Mouse (Mus musculus) kidney, adult 2 months (tissue): Measurements from ENCODE around the gene Dgat2.

Experiments
- CTCF ChIP-seq: fragments of 200-500 bp; conservative IDR thresholded peaks from 2 replicates; pipeline ENCODE4 v1.5.1; 2011; ENCODE audit warnings: low read depth, mild to moderate bottlenecking, control low read depth, low read length, moderate library complexity, mixed read lengths; ENCODE audit not compliant: insufficient read depth, insufficient read length
- POLR2A ChIP-seq: fragments of 200-500 bp; IDR thresholded peaks from one replicate; pipeline ENCODE4 v1.6.1; 2011; ENCODE audit warnings: low read depth, low read length, control low read depth

DNA sequence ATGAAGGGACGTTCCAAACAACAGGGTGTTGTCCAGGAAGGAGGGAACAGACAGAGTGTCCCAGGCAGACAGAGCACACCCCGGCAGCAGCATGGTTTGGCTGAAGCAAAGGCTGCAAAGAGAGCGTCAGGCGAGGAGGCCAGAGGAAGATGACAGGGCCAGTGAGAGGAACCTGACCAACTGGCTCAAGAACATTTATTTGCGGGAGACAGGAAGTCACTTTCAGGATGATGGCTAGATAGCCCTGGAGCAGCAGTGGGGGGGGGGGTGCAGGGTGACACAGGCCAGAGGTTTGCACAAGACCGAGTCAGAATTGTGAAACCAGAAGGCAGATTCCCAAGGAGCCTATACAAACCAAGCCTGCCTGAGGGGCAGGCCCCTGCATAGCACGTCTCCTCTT lies 36.5 kb downstream of the Dgat2 start:
- TF ChIP-seq CTCF: no peak
- no peak for TF ChIP-seq POLR2A
